Mouse (Mus musculus) T-helper 2 cell (primary cell): Measurements from ENCODE around the gene Olfr1441.

Source experiments
- in situ Hi-C: fragments of 300-600 bp; cut with MboI, MseI; formaldehyde crosslinking; loops from one replicate; pipeline ENCODE4 v1.15.1; 2025; ENCODE audit warnings: high pct_unique_total_duplicates

The Olfr1441 gene

GRCm38 (mm10) chr19:12462851-12463721 lies 45.9 kb downstream of the Olfr1441 start:
- in situ Hi-C loops, result no loop called here

- in situ Hi-C loops, result no loop called here
These were observed 46.4 kb downstream of the Olfr1441 start for GRCm38 (mm10) chr19:12463722-12464035.

- in situ Hi-C loops, result no loop called here
These were observed 46.9 kb downstream of the Olfr1441 start for GRCm38 (mm10) chr19:12464127-12464526.

GRCm38 (mm10) chr19:12464674-12465073 lies 47.4 kb downstream of the Olfr1441 start:
- in situ Hi-C loops, result loop anchor here (5.0 kb wide), 1 partner anchor 38 kb away; the partner anchor contains the start of gene Dtx4

GRCm38 (mm10) chr19:12465530-12466144 lies 48.4 kb downstream of the Olfr1441 start:
- in situ Hi-C loops, result loop anchor here (5.0 kb wide), 1 partner anchor 37 kb away; the partner anchor contains the start of gene Dtx4

- in situ Hi-C loops, result loop anchor here (5.0 kb wide), 1 partner anchor 36 kb away; the partner anchor contains the start of gene Dtx4
These were observed 49.0 kb downstream of the Olfr1441 start for GRCm38 (mm10) chr19:12466204-12466603.

DNA sequence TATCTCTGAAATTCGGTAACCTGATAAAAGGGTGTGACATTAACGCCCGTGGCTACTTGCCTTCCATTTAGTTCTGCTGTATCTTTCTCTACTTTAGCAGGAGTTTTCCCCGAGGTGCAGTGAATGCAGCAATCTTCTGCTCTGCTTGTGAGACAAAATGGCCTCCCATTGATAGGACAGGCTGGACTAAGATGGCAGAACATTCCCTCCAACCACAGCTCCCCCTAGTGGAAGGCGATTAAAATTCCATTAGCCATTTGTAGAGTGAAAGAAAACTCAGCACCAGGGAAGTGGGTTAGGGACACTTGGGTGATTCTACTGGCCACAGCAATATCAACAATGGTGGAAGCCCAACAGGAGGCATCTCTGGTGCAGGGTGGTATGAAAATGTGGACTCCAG lies 50.2 kb downstream of the Olfr1441 start:
- in situ Hi-C loops, result loop anchor here (5.0 kb wide), 1 partner anchor 35 kb away; the partner anchor contains the start of gene Dtx4

- in situ Hi-C loops, result no loop called here
These were observed 54.6 kb downstream of the Olfr1441 start for GRCm38 (mm10) chr19:12471866-12472265.

DNA sequence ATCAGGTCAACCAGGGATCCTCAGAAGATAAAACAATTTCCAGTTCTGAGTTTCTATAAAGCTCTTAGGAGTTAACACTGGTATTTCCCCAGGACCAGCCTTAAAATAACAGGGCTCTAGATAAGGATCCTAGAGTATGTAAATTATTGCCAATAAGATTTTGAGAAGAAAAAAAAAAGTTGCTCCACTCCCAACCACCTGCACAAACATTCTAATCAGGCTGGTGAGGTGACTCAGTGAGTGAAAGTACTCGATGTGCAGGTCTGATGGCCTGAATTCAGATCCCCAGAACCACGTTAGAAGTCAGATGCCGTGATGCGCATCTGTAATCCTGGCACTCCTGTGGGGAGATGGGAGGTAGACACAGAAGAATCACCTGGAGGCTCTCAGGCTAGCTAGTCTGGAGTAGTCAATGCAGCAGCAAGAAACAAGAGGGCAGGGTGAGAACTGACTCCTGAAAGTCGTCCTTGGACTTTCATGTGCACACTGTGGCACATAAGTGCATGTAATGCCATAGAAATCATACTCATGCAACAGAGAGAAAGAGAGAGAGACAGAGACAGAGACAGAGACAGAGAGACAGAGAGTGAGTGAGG lies 55.2 kb downstream of the Olfr1441 start:
- in situ Hi-C loops, result no loop called here
